Mouse (Mus musculus) cerebellum, postnatal 4 days (tissue): ENCODE data around the gene Atp2a2.
"Not testable (repeated sequence)": the region's sequence is repeated elsewhere in the genome, so short reads cannot be mapped to it uniquely, and the experiment has no call there.

Experiments
- DNase-seq, 2 experiments: peaks; one replicate each; pipeline ENCODE4 v3.0.0; 2022; ENCODE audit warnings: low spot score in 2 of 2, mixed read lengths in 1 of 2

Gene Atp2a2

GRCm38 (mm10) chr5:122494449-122494848 lies 7.6 kb downstream of the Atp2a2 start:
- no peak for DNase-seq

GRCm38 (mm10) chr5:122493035-122493434 lies 9.0 kb downstream of the Atp2a2 start:
- no peak for DNase-seq

- no peak for DNase-seq
These were observed 10.6 kb downstream of the Atp2a2 start for GRCm38 (mm10) chr5:122491385-122491784.

GRCm38 (mm10) chr5:122490148-122490547 lies 11.9 kb downstream of the Atp2a2 start:
- DNase-seq = no peak

GRCm38 (mm10) chr5:122487825-122488224 lies 14.2 kb downstream of the Atp2a2 start:
- DNase-seq = no peak

- DNase-seq = not testable (repeated sequence)
These were observed 15.8 kb downstream of the Atp2a2 start for GRCm38 (mm10) chr5:122486243-122486642.

GRCm38 (mm10) chr5:122482733-122483391 lies 19.2 kb downstream of the Atp2a2 start:
- no peak for DNase-seq

GRCm38 (mm10) chr5:122481844-122482243 lies 20.2 kb downstream of the Atp2a2 start:
- no peak for DNase-seq

- DNase-seq = no peak
These were observed 22.9 kb downstream of the Atp2a2 start for GRCm38 (mm10) chr5:122479131-122479530.

- no peak for DNase-seq
These were observed 24.5 kb downstream of the Atp2a2 start for GRCm38 (mm10) chr5:122477492-122477891.

GRCm38 (mm10) chr5:122476078-122476477 lies 25.9 kb downstream of the Atp2a2 start:
- no peak for DNase-seq

GRCm38 (mm10) chr5:122474643-122475363 lies 27.2 kb downstream of the Atp2a2 start:
- DNase-seq = no peak

GRCm38 (mm10) chr5:122471658-122472057 lies 30.4 kb downstream of the Atp2a2 start:
- DNase-seq = no peak

- no peak for DNase-seq
These were observed 40.6 kb downstream of the Atp2a2 start for GRCm38 (mm10) chr5:122461431-122461830.

- no peak for DNase-seq
These were observed 41.4 kb downstream of the Atp2a2 start for GRCm38 (mm10) chr5:122460656-122461055.

GRCm38 (mm10) chr5:122459335-122459734 lies 42.7 kb downstream of the Atp2a2 start:
- DNase-seq = no peak

GRCm38 (mm10) chr5:122458066-122458465 lies 44.0 kb downstream of the Atp2a2 start:
- no peak for DNase-seq

GRCm38 (mm10) chr5:122457054-122457453 lies 45.0 kb downstream of the Atp2a2 start:
- not testable (repeated sequence) for DNase-seq

- no peak for DNase-seq
These were observed 46.4 kb downstream of the Atp2a2 start for GRCm38 (mm10) chr5:122455584-122455983.

- DNase-seq = no peak
These were observed 47.1 kb downstream of the Atp2a2 start for GRCm38 (mm10) chr5:122454883-122455282.

- no peak for DNase-seq
These were observed 47.6 kb downstream of the Atp2a2 start for GRCm38 (mm10) chr5:122454442-122454841.

GRCm38 (mm10) chr5:122453188-122453587 lies 48.8 kb downstream of the Atp2a2 start:
- DNase-seq = no peak

- DNase-seq = no peak
These were observed 49.8 kb downstream of the Atp2a2 start for GRCm38 (mm10) chr5:122452194-122452593.
